Mouse (Mus musculus) yolk sac, embryonic 10.5 days (tissue): ENCODE measurements around the gene Masp1.

ENCODE experiments used
- DNase-seq: peaks from one replicate; pipeline ENCODE4 v3.0.0-alpha.2; 2017; ENCODE audit warnings: low spot score

Masp1 gene

DNA sequence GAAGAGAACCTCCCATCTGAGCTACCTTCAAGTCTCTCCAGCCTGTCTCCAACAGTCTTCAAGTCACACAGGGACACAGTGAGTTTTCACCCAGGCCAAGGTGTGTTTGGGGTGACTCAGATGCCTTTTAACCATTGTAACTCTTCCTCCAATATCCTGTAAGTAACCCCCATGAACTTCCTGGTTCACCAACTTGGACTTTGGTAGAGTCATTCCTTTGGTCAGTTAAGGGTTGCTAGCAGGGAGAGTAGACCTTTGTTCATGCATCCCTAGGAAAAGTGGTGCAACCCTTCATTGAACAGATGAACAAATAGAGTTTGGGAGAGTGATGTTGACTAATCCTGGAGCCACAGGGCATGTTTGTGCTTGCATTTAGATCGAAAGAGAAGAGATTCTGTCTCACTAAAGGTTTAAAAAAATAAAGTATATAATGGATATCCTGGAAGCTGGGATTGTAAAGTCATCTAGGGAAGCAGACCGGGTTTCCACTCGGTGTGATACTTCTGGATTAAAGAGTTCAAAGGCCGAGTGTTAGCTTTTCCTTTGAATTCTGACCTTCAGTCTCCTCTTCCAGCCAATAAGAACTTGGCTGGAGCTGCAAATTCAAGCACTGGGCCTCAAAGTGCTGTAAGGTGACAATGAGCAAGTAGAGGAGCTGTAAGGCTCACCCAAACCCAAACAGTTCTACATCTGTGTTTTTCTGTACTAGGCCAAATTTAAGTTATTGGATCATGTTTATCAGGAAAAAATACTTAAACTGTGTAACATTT is 9.3 kb downstream of the Masp1 start:
- DNase-seq, result peak; percentile 38

DNA sequence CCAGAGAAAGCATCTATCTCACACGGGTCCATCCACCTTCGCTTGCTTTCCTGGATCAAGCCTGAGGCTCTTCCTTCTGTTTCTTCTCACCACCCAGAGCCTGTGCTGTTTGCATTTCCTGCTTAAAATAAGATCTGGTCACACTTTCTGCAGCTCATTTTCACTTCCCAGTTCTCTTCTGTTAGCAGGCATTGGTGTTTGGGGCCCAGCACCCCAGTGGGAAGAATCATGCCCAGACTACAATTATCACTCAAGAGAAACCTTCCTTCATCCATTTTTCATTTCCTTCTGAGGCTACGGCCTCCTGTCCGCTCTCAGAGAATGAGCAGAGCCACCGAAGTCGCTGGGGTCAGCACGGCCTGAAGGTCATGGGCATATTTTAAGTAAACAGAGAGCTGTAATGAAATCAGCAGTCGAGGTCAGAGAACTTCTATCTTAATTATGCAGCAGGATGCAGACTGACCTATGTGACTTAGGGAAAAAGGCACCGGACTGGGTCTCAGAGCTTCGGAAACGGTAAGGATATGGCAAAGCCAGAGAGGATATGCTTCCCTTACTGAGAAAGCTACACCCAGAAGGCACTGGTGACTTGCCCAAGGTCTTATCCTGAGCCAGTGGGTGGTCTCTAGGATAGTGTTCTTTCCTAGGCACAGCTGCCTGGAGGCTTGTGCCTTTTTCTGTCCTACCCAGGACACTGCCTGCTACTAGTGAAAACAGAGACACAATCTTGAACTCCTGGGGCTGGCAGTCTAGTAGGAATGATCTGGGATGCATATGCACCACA is 14.5 kb downstream of the Masp1 start:
- no peak for DNase-seq

DNA sequence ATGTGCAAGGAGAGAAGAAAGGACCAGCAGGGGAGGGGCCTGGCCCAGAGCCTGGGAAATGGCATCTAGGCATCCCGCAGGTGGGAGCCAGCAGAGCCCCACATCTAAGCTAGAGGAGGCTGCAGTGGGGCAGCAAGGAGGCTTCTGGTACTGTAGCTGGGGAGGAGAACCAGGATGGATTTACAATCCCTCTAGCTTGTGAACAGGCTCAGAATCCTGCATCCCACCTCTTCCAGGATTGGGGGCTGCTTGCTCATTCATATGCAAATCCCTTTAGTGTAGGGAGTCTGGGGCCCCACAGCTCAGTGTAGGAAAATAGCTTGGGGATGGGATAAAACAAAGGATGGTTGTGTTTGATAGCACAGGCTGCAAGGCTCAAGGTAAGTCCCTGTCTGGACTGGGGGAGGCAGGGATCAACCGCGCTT is 16.3 kb downstream of the Masp1 start:
- no peak for DNase-seq

DNA sequence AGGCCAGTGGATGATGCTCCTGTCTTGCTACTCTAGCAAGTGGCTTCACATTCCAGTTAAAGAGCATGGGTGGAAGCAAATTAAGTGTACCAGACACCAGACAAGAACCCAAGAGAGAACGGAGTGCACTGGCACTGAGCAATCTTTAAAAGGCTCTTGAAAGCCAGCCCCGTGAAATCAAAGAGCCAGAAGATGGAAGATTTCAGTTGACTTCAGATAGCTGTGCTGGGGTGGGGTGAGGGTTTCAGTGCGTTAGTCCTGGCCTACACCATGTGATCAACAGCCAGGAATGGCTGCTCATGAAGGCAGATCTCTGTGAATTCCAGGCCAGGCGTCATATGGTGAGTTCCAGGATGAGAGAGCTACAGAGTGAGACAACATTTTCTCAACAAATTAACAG is 17.3 kb downstream of the Masp1 start:
- DNase-seq, result no peak

DNA sequence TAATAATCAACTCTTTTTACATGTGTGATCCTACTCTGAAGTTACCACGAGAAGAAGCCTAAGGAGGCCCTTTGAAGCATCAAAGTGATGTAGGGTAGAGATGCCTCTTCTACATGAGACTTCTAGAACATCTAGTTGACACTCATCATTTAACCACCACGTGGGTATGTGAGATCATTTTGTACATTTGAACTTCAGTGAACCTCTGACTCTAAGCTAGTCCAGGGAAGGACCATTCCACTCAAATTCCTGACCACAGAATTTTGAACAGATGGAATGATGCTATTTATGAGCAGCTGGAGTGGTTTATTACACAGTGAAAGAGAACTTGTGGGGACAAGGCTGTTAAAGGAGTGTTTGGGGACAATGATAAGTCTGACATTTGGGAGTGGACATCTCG is 18.1 kb downstream of the Masp1 start:
- no peak for DNase-seq

DNA sequence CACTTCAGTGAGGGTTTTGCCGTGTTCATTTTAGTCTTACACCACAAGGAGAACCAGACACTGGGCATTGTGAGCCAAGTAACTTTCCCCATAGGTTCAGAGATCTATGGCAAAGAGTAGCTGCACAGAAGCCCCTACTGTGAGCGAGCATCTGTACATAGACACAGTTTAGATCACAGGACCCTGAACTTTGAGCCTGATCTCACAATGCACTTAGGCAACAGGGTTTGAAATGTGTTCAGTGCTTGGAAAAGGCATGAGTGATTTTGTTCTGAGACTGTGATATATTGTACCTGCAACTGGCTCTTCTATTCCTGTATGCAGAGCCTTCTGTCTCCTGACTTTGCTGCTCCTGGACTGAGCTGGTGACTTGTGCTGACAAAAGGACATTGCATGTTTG is 19.3 kb downstream of the Masp1 start:
- no peak for DNase-seq

DNA sequence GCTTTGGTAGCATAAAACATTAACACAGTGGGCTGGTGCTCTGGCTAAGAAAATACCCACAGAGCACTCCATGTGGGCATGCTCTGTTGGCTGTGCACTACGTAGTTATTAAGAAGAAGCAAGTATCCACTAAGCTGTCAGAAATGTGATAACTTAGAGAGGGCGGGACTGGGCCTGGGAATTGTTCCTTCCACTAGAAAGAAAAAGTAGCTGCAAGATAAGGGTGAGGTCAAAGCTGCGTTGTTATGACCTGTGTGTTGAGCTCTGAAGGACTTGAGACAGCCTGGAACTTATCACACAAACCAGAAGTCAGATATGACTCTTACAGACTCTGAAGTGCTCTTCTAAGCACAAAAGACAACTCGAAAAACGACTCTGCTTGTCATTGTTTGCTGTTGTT is 20.1 kb downstream of the Masp1 start:
- DNase-seq, result no peak

DNA sequence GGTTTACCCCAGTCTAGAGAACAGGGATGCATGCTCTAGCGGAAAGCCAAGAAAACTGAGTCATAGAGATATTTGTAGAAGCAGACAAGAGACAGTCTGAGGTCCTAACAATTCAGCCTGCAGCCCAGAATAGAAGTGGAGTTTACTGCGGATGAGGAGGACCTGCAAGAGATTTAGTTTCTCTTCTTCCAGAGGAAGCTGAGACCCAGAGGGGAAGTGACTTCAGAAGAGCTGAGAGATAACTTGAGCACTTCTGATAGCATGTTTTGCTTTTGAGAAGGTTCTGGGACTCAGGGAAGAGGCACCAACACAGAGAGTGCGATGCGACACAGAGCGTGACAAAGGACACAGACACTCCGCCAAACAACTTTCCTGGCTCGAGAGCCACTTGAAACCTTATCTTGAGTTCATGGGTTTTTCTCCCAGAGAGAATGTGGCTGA is 21.9 kb downstream of the Masp1 start:
- no peak for DNase-seq

DNA sequence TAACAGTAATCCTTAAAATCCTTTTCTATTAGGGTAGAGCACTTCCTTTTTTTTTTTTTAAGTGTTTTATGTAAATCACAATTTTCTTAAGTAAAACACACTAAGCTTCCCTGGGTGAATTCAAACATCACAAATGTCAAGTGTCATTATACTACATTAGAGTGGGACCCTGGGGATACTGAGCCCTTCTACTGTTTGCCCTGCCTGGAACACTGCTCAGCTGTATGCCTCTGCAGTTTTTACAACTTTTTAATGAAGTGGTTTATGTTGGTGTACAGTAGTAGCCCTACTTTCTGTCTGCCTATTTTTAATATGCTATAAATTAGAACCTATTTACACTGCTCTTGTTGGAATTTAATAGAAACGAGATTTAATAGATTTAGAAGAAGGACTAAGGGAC is 22.7 kb downstream of the Masp1 start:
- no peak for DNase-seq

DNA sequence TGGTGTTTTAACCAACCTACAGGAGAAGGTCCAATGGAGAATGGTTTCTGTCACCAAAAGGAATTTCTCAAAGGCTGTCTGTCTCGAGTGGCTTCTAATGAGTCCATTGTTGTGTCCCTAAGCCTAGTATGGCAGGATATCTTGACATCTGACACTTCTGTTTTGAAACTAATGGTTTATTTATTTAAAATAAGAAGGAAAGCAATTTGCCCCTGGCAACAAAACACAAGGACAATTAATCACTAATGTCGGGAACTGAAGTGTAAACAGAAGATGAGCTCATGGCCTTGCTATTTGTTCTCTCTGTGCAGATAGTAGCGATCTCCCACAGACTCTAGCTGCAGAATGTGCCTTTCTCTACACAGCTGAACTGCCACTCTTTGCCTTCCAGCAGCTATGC is 23.2 kb downstream of the Masp1 start:
- peak; percentile 41 for DNase-seq

DNA sequence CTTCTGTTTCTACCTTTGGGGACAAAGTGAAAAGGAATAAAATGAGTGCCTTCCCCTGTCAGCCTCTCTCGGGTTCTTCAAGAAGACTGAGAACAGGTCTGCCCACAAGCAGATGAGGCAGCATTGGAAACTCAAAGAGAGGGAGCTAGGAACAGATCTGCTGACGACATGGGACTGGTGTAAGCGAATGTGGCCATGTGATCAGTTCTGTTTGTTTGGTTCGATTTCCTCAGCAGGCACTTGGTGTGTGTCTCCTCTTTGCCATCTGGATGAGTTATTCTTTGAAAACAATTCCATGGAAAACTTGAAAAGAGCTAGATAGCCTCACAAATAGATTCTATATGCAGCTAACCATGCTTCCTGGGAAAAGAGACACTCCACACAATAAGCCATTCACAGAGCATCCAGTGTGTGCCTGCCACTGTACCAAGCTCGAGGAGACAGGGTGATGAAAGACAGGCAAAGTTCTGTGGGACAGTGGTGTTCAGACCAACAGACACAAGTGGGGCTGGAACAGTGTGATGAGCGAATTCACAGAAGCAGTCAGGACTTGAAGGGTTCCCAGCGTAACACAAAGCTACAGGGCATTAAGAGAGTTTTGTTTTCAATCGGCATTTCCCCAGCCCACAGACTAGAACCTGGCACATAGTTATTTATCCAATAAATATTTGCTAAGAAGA is 24.2 kb downstream of the Masp1 start:
- DNase-seq, result no peak

DNA sequence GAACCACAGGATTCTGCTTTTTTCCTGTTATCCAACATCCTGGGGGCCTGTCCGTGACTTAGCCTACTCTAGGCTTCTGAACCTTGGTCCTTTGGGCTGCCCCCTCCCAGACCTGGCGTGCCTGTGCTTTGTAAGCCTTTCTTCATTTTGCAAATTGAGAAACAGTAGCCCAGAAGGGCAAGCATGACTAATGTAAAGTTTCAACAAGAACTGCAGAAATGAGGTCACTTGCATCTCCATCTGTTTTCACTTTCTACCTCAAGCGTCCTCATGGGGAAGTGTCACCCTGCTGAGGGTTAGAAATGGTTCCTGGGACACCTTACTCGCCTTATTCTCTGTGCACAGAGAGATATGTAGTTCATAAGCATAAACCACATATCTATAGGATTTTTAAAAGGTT is 27.8 kb downstream of the Masp1 start:
- no peak for DNase-seq

DNA sequence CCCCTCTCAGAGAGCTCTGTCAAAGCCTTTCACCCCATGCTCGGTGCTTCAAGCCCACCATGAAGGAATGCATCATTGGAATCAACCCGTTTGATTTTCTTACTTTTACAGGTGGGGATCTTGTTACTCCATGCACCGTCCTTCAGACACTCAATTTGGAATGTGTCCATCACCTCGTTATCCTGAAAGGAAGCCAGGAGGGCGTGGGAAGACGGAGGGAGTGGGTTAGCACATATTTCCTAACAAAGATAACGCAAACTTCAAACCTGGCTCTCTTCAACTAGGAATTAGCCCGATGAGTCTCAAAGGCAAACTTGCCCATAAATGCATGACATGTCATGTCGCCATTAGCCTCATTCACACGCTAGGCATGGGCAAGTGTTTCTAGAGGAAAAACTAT is 37.3 kb downstream of the Masp1 start:
- no peak for DNase-seq

DNA sequence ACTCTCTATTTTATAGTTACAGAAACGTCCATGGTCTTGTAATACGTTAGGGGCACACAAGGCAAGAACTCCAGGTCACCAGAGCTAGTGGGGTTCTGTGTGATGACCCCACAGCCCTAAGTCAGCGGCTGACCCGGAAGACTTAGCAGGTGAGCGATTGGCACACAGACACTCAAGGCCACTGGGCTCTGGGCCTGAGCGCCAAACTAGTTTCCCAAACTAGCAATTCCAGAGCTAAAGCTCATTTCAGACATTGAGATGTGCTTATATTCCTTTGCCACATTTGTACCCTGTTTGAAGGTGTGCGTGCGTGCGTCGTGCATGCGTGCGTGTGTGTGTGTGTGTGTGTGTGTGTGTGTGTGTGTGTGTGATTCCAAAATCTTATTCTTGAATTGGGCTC is 37.8 kb downstream of the Masp1 start:
- DNase-seq, result no peak

DNA sequence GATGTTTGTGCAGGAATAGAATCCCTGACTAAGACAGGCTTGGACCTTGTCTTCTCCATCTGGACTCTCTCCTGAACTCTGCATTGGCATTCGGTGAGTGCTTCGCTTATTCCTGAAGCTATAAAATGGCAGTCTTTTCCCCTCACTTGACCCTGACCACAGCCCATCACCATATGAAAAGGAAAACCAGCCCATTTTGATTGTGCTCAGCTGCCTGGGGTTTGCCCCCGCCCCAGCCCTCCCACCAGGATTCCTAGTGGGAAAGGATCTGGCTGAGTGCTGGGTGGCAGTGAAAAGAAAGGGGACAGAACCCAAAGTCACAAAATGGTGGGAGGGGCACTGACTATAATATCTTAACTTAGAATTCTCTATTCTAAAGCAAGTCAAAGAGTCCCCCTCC is 38.4 kb downstream of the Masp1 start:
- DNase-seq, result no peak

DNA sequence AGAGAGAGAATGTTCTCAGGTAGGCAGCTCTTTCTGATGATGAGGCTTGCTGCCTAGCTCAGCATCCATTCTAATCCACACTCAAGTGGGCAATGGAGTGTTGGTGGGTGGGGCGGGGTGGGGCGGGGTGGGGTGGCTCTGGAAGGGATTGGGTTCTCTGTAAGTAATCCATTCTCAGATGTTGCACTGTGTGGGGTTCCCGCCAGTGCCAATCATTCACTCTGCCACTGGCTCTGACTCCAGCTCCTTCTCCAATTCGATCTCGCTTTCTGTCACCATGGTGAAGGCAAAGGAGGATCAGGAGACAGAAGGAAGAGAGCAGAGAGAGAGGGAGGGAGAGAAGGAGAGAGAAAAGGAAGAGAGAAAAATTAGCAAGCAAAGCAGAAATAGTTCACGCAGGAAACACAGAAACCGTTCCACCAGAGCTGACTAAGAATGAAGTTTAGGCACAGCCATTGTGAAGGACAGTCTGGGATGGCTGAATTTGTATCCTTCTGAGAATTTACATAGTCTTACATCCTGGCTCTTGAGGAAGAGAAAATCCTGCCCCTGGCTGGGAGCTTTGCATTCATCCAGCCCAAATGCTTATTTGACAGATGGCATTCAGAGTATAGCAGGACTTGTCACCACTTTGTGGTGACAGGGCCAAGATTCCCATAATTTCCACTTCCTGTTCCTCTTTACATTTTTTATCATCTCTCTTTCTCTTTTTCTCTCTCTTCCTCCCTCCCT is 40.6 kb downstream of the Masp1 start:
- DNase-seq, result no peak

DNA sequence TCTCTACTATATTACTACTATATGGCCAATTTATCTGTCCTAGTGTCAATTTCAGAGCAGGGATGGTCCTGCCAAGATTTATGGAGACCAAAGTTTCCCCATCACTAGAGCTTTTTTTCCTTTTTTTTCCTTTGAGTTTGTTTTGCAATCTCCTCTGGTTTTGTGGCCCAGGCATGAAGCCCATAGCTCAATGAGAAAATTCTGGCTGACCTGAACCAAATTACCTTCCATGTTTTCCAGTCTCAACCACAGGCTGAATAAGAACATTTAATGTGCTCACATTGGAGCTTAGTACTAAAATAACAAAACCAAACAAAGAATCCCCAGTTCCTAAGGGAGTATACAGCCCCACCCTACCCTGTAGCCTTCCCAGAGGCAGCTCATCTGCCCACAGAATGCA is 44.0 kb downstream of the Masp1 start:
- DNase-seq, result no peak

DNA sequence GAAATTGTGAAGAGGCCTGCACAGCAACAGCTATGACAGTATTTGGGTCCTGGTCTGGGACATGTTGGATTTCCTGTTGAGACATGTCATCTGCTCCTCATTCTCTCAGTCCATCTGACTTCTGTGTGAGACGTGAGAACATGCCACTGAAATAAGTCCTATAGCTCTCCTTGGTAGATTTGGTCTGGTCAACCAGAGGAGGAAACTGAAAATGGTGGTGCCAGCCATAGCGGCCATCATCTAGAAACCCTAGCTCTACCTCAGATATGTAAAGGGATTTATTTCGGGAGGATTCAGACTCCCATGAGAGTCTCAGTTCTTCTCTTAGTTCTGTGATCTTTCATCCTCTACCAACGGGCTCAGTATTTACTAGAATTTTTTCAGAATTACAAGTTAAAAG is 45.0 kb downstream of the Masp1 start:
- DNase-seq, result no peak

DNA sequence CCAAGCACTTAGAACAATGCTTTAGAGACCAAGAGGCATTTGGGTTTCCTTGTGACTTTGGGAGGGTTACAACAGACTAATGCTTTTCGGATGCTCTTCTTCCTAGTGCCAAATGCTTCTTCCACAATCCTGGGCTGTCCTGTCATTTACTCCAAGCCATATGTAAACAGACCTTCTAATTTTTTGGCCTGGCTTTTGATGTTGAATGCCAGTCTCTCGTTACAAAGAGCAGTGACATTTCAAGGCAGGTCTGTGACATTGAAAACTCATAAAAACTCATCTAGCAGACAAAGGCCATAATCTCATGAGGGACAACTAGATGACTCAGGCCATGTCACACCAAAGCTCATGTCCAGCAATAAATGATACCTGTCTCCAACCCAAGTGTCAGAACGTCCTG is 48.6 kb downstream of the Masp1 start:
- DNase-seq, result no peak

DNA sequence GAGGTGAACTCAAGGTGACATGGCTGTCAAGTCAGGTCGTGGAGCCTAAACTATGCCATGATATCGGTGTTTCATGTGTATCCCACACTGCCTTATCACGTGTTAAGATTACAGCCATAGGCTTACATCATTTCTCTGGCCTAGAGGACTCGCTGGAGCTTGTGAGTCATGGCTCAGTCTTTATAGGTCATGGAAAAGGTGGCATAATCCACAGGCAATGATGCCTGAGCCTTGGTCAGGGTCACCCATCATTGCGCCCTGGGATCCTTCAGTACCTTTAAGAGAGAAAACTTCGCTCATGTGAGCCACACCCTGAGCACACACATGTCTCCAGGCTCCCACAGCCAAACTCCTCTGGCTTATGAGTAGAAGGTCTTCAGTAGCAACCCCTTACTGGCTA is 49.1 kb downstream of the Masp1 start:
- DNase-seq, result no peak

DNA sequence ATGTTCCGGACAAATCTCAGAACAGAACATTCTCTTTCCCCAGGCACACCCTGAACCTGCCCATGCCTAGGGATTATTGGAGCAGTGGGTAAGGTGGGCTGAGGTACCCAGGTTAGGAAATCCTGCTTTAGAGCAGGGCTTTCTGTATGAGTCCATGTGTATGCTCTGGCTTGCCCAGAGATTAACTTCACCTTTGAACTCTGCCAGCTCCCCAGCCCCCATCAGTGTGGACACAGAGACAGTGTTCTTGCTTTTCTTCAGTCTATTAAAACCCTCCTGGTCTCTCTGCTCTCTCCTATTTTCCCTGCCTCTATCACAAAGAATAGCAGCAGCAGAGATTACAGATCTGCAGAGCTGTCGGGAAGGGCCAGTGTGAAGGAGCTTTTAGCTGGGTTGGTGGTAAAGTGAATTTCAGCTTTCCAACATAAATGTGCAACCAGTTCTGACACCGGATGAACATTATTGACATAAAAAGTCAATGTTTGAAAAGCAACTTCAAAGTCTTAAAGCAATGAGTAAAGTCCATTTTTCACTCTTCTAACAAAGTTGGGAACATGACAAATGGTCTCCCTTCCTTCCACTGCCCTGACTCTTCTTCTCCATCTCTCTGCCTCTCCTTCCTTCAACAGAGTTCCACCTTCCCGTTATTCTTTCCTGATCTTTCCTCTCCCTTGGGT is 56.8 kb downstream of the Masp1 start:
- DNase-seq, result peak; percentile 44
